In genomic region chr10:118141018-118141883, GRCm38 (mm10) we compare ENCODE assay signal across 7 mouse cellular contexts. TPM values are rescaled to one million over a fixed set of nuclear protein-coding genes. Genes with fewer than 3 reads are reported as not detected.
DNase-seq lines count a peak whose midpoint lies in the region; ATAC-seq lines count a peak whose summit lies in the region.

TSS of gene Mdm1 (plus strand) at chr10:118141811.

- H3K4me3 ChIP-seq in intestine, embryonic 15.5 days (replicated peaks): peak within 1 kb of the TSS; percentile 87
- peak within 1 kb of the TSS; percentile 94 for H3K4me3 ChIP-seq in midbrain, embryonic 10.5 days

- no peaks in the 10 kb centered on the region for H3K27me3 ChIP-seq in intestine, embryonic 15.5 days (replicated peaks)
- H3K27me3 ChIP-seq in midbrain, embryonic 10.5 days (ENCODE audit: low read depth, poor library complexity, severe bottlenecking): peaks cover 22% of the 10 kb centered on the region

- H3K4me1 ChIP-seq in intestine, embryonic 15.5 days (replicated peaks): no peaks in the 10 kb centered on the region
- peaks cover 26% of the 10 kb centered on the region for H3K4me1 ChIP-seq in midbrain, embryonic 10.5 days

- H3K4me2 ChIP-seq in intestine, embryonic 15.5 days (replicated peaks): peak within 1 kb of the TSS; percentile 85

- DNase-seq in adrenal gland, adult 2 months: peak; percentile 99
- peak; percentile 98 for DNase-seq in embryo, embryonic 11.5 days (ENCODE audit: low read depth, low spot score)
- peak; percentile 97 to 98 for DNase-seq in gastrocnemius, postnatal 36 days
- DNase-seq in left cerebral cortex, postnatal 25 days (ENCODE audit: low spot score in 2 of 2): peak; percentile 96 to 99
- DNase-seq in midbrain, embryonic 10.5 days (ENCODE audit: low spot score): peak; percentile 99
- DNase-seq in right cerebral cortex, postnatal 4 days: peak; percentile 92

- peak; percentile 100 for ATAC-seq in intestine, embryonic 15.5 days

- no peak within 1 kb of the TSS for H3K27ac ChIP-seq in intestine, embryonic 15.5 days
- peak within 1 kb of the TSS; percentile 85 for H3K27ac ChIP-seq in midbrain, embryonic 10.5 days (replicated peaks)

- no peaks in the 10 kb centered on the region for H3K9me3 ChIP-seq in intestine, embryonic 15.5 days
- H3K9me3 ChIP-seq in midbrain, embryonic 10.5 days (replicated peaks): no peaks in the 10 kb centered on the region

- WGBS in intestine, embryonic 15.5 days: 5% methylated on average over 45 of the region's 47 CpGs
- 7% methylated on average over 47 of the region's 47 CpGs for WGBS in midbrain, embryonic 10.5 days

- no peaks in the 10 kb centered on the region for H3K36me3 ChIP-seq in intestine, embryonic 15.5 days
- H3K36me3 ChIP-seq in midbrain, embryonic 10.5 days: peaks cover 21% of the 10 kb centered on the region

- peak within 1 kb of the TSS; percentile 69 for H3K9ac ChIP-seq in intestine, embryonic 15.5 days

- intact Hi-C loops in gastrocnemius, postnatal 36 days (cut with DNase I): loop anchor here (10.0 kb wide), 1 partner anchor 934 kb away; no protein-coding TSS in a partner anchor
- intact Hi-C loops in left cerebral cortex, postnatal 25 days (cut with DNase I): no loop called here

RNA-seq across cellular contexts. Expression of gene Mdm1, which starts in this region (rescaled TPM):
- 10 to 100 TPM in 1 of 2 experiments, 1 to 10 TPM in 1; 8.0 to 16.3 TPM for total RNA-seq in adrenal gland, adult 2 months (2021)
- 1.8 and 2.3 TPM in 2 replicates for polyA plus RNA-seq in adrenal gland, adult 2 months (2012; rRNA removed)
- total RNA-seq in gastrocnemius, postnatal 36 days (2021): 1 to 10 TPM; 1.9 to 3.0 TPM
- polyA plus RNA-seq in intestine, embryonic 15.5 days (2015; fragmentation: Nextera tagmentation; extraction: Ambion mirVana): 17.2 and 19.6 TPM in 2 replicates
- total RNA-seq in left cerebral cortex, postnatal 25 days (2021): 1 to 10 TPM; 5.3 to 5.8 TPM
- 53.8 and 56.2 TPM in 2 replicates for polyA plus RNA-seq in midbrain, embryonic 10.5 days (2016; fragmentation: Nextera tagmentation; extraction: Ambion mirVana)
